16 mouse cellular contexts compared by ENCODE assay signal in the genomic region with DNA sequence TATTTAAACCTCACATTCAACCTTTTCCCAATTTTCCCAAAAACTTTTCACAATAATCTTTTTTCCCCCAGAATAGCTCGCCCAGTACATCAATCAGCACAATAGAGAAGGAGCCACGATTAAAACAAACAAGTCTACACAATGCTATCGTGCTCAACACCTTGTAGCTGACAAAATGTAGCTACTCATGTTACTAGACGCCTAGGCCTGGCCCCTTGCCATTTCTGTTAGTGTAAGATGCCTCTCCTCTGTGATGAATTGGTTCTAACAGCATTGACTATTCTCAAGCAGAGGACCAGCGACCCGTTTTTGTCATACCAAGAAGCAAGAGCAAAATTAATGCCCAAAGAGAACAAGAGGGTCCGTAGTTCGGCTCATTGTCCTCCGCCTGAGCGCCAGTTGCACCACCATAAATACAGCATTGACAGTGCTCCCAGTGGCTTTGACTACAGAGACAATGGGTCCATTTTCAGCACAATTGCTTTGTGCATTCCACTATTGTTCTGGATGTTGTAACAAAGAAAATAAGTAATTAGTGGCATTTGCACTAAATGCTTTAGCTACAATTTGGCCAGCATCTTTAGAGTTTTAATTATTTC.
A peak's percentile ranks its signal among the peaks of the same experiment; 100 is the strongest.
DNase-seq lines count a peak whose midpoint lies in the region; ATAC-seq lines count a peak whose summit lies in the region.
"Had no signal": no experiment of that assay in that cellular context is flagged by ENCODE, and none has a peak within 500 bp of the region (broad histone marks: within the 10 kb centered on the region; RNA-seq: fewer than 3 reads in every experiment).

No protein-coding gene starts in this region.

- no peaks in the 10 kb centered on the region for H3K27me3 ChIP-seq in embryonic facial prominence, embryonic 14.5 days (replicated peaks; ENCODE audit: control insufficient read depth, insufficient read depth, low read length)
- H3K27me3 ChIP-seq in embryonic facial prominence, embryonic 10.5 days (replicated peaks; ENCODE audit: low read depth, poor library complexity, severe bottlenecking), result no peaks in the 10 kb centered on the region
- no peaks in the 10 kb centered on the region for H3K27me3 ChIP-seq in neural tube, embryonic 15.5 days (replicated peaks)
- H3K27me3 ChIP-seq: embryonic facial prominence, embryonic 15.5 days; forebrain, embryonic 15.5 days; liver, embryonic 15.5 days had no signal

- no peak overlapping the region for H3K4me2 ChIP-seq in embryonic facial prominence, embryonic 14.5 days (ENCODE audit: low read depth, low read length)
- no peak overlapping the region for H3K4me2 ChIP-seq in neural tube, embryonic 15.5 days
- H3K4me2 ChIP-seq: embryonic facial prominence, embryonic 15.5 days; forebrain, embryonic 15.5 days; liver, embryonic 15.5 days had no signal

- H3K9ac ChIP-seq in embryonic facial prominence, embryonic 14.5 days (ENCODE audit: low read depth, low read length), result no peak overlapping the region
- no peak overlapping the region for H3K9ac ChIP-seq in neural tube, embryonic 15.5 days (replicated peaks)
- H3K9ac ChIP-seq: embryonic facial prominence, embryonic 15.5 days; forebrain, embryonic 15.5 days; liver, embryonic 15.5 days had no signal

- DNase-seq in embryonic facial prominence, embryonic 14.5 days (ENCODE audit: low spot score), result peak; percentile 32
- DNase-seq in embryonic facial prominence, embryonic 10.5 days (ENCODE audit: low spot score), result no peak
- DNase-seq in neural tube, embryonic 10.5 days (ENCODE audit: extremely low spot score, low spot score), result peak; percentile 27
- peak; percentile 41 to 46 for DNase-seq in layer of hippocampus, adult 8-10 months (ENCODE audit: low spot score in 2 of 2)
- DNase-seq in gastrocnemius, adult 8-10 months (ENCODE audit: low spot score in 2 of 2), result no peak
- DNase-seq in frontal cortex, postnatal 14 days (ENCODE audit: low spot score in 2 of 2), result no peak
- DNase-seq: B cell, adult 2 months; heart, postnatal 4 days; kidney, adult 8-10 months; thymus, postnatal 25 days had no signal

- no peaks in the 10 kb centered on the region for H3K9me3 ChIP-seq in embryonic facial prominence, embryonic 14.5 days (ENCODE audit: control insufficient read depth, low read length)
- no peaks in the 10 kb centered on the region for H3K9me3 ChIP-seq in embryonic facial prominence, embryonic 10.5 days
- no peaks in the 10 kb centered on the region for H3K9me3 ChIP-seq in neural tube, embryonic 15.5 days (replicated peaks)
- H3K9me3 ChIP-seq: embryonic facial prominence, embryonic 15.5 days; forebrain, embryonic 15.5 days; liver, embryonic 15.5 days had no signal

- no peak overlapping the region for H3K4me3 ChIP-seq in embryonic facial prominence, embryonic 14.5 days (ENCODE audit: low read depth, low read length)
- no peak overlapping the region for H3K4me3 ChIP-seq in embryonic facial prominence, embryonic 10.5 days
- no peak overlapping the region for H3K4me3 ChIP-seq in neural tube, embryonic 15.5 days (replicated peaks)
- H3K4me3 ChIP-seq: embryonic facial prominence, embryonic 15.5 days; forebrain, embryonic 15.5 days; liver, embryonic 15.5 days had no signal

- WGBS in embryonic facial prominence, embryonic 14.5 days, result 74% methylated on average over 10 of the region's 10 CpGs
- 76% methylated on average over 10 of the region's 10 CpGs for WGBS in embryonic facial prominence, embryonic 10.5 days
- 17% methylated on average over 10 of the region's 10 CpGs for WGBS in neural tube, embryonic 15.5 days

- no peak overlapping the region for H3K27ac ChIP-seq in embryonic facial prominence, embryonic 14.5 days (replicated peaks; ENCODE audit: low read depth, low read length)
- no peak overlapping the region for H3K27ac ChIP-seq in embryonic facial prominence, embryonic 10.5 days (replicated peaks)
- H3K27ac ChIP-seq in neural tube, embryonic 15.5 days (replicated peaks), result no peak overlapping the region
- H3K27ac ChIP-seq: embryonic facial prominence, embryonic 15.5 days; forebrain, embryonic 15.5 days; liver, embryonic 15.5 days; macrophage had no signal

- no peak for ATAC-seq in embryonic facial prominence, embryonic 14.5 days (ENCODE audit: low read depth)
- ATAC-seq in neural tube, embryonic 15.5 days (ENCODE audit: low FRiP score), result no peak
- ATAC-seq in granulocyte monocyte progenitor cell, adult 5-6 weeks (replicated peaks; ENCODE audit: poor library complexity, severe bottlenecking), result no peak
- ATAC-seq: forebrain, embryonic 15.5 days had no signal

- H3K36me3 ChIP-seq in embryonic facial prominence, embryonic 14.5 days (ENCODE audit: control insufficient read depth, insufficient read depth, low read length), result no peaks in the 10 kb centered on the region
- no peaks in the 10 kb centered on the region for H3K36me3 ChIP-seq in embryonic facial prominence, embryonic 10.5 days (replicated peaks)
- no peaks in the 10 kb centered on the region for H3K36me3 ChIP-seq in neural tube, embryonic 15.5 days
- H3K36me3 ChIP-seq: embryonic facial prominence, embryonic 15.5 days; forebrain, embryonic 15.5 days; liver, embryonic 15.5 days had no signal

- H3K4me1 ChIP-seq in embryonic facial prominence, embryonic 14.5 days (ENCODE audit: control insufficient read depth, insufficient read depth, low read length), result no peaks in the 10 kb centered on the region
- H3K4me1 ChIP-seq in embryonic facial prominence, embryonic 10.5 days, result no peaks in the 10 kb centered on the region
- no peaks in the 10 kb centered on the region for H3K4me1 ChIP-seq in neural tube, embryonic 15.5 days
- H3K4me1 ChIP-seq: embryonic facial prominence, embryonic 15.5 days; forebrain, embryonic 15.5 days; liver, embryonic 15.5 days had no signal

Comparison
In these comparisons a context has a peak if more than half of its experiments do, and no peak if none do; other contexts are left out.
1. DNase-seq: peak in embryonic facial prominence, embryonic 14.5 days (single experiment), neural tube, embryonic 10.5 days (single experiment) and layer of hippocampus, adult 8-10 months (2 of 2); none in embryonic facial prominence, embryonic 10.5 days (single experiment), gastrocnemius, adult 8-10 months (0 of 2) and frontal cortex, postnatal 14 days (0 of 2).